Mouse (Mus musculus): ENCODE measurements around the gene Coa5.
A peak's percentile ranks its signal among the peaks of the same experiment; 100 is the strongest.

The Coa5 gene

GRCm38 (mm10) chr1:37429366-37430296, at the start of gene Coa5, which contains the start of gene Unc50:
Coa5 (minus strand) TSS chr1:37430103.
Unc50 (plus strand) TSS chr1:37430139.
- DNase-seq (ENCODE audit: low spot score): peak; percentile 69

DNA sequence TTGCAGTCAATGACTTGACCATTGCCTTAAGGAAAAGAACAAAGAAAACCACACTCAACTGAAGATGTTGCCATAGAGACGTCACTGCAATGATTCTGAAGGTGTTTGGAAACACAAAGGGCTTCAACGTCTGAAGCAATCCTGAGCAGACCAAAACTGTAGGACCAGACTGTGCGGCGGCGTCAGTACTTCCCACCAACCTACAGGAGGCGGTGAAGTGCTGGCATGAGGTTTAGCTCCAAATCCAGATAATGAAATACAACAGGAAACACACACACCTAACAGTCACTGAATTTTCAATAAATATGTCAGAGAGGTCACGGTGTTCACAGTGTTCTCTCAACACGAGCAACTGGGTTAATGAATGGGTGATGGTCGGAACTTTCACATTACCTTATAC, 49.2 kb upstream of the Coa5 start:
- DNase-seq (ENCODE audit: low spot score): no peak

- no peak for DNase-seq (ENCODE audit: low spot score)
Observed at GRCm38 (mm10) chr1:37478416-37478815, 48.5 kb upstream of the Coa5 start.

- no peak for DNase-seq (ENCODE audit: low spot score)
Observed at GRCm38 (mm10) chr1:37477928-37478327, 48.0 kb upstream of the Coa5 start.

DNA sequence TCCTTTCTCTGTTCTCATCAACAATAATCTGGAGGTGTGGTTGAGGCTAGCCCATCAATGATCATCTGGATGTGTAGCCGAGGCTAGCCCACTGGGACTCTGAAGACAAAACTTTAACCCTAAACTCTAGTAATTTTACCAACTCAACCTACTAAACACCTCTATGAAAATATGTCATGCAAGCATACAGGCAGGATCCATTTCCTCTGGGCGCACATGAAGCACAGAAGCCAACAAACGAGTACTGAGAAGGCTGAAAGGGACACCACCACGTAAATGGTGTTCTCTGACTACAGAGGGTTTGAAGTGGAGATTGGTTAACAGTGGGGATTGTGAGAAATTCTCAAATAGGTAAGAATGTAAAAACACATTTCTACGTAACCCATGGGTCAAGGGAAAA, 47.3 kb upstream of the Coa5 start:
- DNase-seq (ENCODE audit: low spot score): no peak

DNA sequence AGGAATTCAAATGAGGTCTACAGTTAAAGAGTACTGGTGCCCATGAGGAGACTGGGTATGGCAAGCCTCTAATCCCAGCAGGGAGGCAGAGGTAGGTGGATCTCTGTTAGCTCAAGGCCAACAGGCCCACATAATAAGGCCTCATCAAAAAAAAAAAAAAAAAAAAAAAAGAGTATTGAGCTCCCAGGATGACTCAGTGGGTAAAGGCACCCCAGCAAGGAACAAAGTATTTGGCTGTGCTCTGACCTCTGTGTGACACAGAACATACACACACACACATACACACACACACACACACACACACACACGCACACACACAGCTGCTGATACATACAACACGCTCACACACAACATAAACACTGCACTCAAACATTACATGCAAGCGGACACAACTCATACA, 45.4 kb upstream of the Coa5 start:
- no peak for DNase-seq (ENCODE audit: low spot score)

DNA sequence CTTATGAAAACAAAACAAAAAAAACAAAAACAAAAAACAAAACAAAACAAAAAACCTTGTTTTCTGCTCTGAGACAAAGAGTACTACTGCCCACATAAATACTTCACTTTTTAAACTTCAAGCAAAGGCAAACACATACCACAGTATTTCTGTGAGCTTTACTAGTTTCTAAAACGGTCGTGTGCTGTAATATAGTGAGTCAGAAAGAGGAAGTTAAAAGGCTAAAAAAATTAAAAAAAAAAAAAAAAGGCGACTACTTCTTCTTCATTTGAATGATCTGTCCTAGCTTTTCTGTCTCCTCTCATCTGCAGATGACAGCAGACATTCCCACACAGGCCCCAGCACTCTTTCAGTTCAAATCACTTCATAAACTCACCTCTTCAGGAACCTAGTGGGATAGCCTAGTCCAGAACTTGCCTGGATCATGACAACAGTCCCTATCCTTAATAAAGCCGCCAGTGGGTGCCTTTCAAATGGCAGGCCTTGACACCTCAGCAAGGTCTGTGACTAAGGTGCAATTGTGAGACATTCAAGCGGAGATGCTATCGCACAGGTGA, 44.8 kb upstream of the Coa5 start:
- no peak for DNase-seq (ENCODE audit: low spot score)

- DNase-seq (ENCODE audit: low spot score): no peak
Observed at GRCm38 (mm10) chr1:37474046-37474445, 44.1 kb upstream of the Coa5 start.

- DNase-seq (ENCODE audit: low spot score): no peak
Observed at GRCm38 (mm10) chr1:37473251-37473650, 43.3 kb upstream of the Coa5 start.

GRCm38 (mm10) chr1:37471179-37472148, 41.6 kb upstream of the Coa5 start:
- no peak for DNase-seq (ENCODE audit: low spot score)

DNA sequence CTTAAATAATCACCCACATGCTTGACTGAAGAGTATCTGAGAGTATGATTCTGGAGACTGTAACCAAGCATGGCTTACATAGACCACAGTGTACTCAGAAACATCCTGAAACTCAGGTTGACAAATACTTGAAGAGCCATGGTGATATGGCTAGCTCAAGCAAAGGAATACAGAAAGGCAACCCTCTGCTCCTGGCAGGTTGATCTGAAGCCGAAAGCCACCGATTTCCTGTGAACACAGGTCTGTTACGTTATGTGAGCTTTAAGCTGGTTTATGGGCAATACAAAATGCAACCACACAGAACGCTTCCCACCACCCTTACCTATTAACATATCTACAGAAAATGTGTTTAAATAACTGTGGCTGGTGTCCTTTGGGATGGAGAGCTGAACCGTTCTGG, 39.1 kb upstream of the Coa5 start:
- no peak for DNase-seq (ENCODE audit: low spot score)

- no peak for DNase-seq (ENCODE audit: low spot score)
Observed at GRCm38 (mm10) chr1:37467806-37468205, 37.9 kb upstream of the Coa5 start.

DNA sequence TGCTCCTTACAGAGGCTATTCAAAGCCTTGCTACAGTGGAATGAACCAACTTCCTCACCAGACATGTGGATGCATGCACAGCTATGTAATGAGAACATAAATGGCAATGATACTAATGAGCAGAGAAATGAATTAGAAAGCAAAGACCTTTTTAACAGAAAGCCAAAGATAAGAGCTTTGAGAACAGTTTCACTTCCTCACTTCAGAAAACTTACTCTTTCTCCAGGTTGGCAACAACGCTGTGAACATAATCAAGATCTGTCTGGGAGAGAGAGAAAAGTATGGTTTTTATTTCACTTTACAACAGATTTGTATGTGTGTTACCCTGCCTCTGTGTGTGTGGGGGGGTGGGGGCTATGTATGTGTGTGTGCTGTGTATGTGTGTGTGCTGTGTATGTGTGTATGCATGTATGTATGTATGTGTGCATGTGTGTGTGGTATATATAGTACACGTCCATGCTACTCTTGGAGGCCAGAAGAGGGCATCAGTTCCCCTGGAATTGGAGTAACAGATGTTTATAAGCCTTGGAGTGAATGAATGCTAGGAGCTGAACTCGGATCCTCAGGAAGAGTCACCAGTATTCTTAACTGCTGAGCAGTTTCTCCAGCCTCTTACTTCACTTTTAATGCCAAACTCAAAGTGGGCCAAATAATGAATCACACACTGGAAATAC, 36.6 kb upstream of the Coa5 start:
- DNase-seq (ENCODE audit: low spot score): no peak

DNA sequence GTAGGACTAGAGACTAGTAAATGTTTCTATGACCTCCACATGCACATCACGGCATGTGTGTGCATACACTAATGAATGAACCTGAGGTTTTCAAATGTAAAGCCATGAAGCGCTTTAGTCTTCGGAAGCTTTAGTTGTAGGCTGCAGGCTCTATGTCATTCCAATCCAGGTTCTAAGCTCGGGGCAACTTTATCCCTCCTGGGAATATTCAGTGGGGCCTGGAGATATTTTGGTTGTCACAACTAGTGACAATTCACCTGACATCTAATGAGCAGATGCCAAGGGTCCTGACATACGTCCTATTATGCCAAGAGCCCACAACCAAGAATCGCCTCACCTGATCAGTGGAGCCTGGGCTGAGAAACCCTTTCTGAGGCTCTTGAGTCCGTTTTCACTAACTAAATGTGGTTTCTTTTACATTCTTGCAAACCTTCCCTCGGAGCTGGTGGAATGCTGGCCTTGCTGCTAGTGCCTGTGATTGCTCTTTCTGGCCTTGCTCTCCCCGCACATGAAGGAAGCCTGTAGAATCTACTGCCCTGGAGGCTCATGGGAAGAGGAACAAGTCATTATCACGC, 35.1 kb upstream of the Coa5 start:
- no peak for DNase-seq (ENCODE audit: low spot score)

- DNase-seq (ENCODE audit: low spot score): no peak
Observed at GRCm38 (mm10) chr1:37457546-37457945, 27.6 kb upstream of the Coa5 start.

GRCm38 (mm10) chr1:37451270-37451669, 21.4 kb upstream of the Coa5 start:
- no peak for DNase-seq (ENCODE audit: low spot score)

DNA sequence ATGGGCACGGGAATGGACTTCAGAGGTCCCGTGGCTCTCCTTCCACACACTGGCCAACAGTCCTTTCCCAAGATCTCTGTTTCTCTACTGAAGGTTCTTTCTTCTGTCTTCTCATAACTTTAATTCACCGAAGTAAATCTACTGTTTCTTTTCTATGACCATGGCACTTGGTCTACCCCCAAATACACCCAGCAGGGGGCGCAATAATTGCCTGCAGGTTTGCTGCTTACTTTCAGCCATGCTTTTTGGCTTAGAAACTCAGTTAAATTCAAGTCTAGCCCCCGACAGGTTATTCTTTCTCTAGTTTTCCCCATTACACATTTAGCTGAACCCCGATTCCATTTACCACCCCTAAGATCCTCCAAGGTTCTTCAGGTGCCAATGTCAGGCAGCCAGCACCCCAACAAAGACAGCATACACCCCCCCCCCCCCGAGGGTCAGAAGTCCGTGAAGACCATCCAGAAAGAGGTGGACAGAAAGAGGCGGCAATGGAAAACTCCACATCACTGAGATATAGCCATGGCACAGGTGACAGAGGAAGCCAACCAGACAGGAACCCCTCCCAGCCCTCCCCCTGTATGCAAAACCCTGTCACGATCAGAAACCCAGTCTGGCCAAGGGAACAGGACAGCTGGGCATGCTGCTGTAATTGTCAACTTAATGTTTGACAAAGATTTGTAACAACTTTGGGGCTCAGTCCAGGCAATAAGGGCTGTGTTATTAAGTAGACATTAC, 18.6 kb upstream of the Coa5 start:
- no peak for DNase-seq (ENCODE audit: low spot score)

GRCm38 (mm10) chr1:37442848-37443835, 13.2 kb upstream of the Coa5 start:
- no peak for DNase-seq (ENCODE audit: low spot score)

DNA sequence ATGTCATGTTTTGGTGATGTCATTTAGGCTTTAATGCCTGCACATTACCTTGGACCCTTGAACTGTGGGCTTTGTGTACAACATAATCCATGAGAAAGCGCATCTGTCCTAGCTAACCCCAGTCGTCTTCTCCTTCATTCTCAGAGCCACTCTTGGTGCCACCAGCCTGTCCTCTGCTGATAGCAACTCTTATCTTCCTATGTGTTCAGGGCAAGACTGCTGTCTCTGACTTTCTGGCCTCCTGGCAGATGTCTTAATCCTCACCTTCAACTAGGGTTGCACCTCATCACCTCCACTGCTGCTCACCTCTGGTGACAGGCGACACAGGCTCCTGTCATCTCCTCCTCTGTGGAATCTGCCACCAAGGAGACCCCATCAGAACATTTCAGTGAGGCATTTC, 6.5 kb upstream of the Coa5 start:
- no peak for DNase-seq (ENCODE audit: low spot score)
